Mouse (Mus musculus) kidney, postnatal 36 days (tissue): Measurements from ENCODE around the gene Klk1b11.
A peak's percentile ranks its signal among the peaks of the same experiment; 100 is the strongest.
"Not testable (repeated sequence)": the region's sequence is repeated elsewhere in the genome, so short reads cannot be mapped to it uniquely, and the experiment has no call there.

Source experiments
- DNase-seq, 2 experiments: peaks; one replicate each; pipeline ENCODE4 v3.0.0; 2021 to 2022; ENCODE audit warnings: mixed read lengths in 2 of 2

The Klk1b11 gene

DNA sequence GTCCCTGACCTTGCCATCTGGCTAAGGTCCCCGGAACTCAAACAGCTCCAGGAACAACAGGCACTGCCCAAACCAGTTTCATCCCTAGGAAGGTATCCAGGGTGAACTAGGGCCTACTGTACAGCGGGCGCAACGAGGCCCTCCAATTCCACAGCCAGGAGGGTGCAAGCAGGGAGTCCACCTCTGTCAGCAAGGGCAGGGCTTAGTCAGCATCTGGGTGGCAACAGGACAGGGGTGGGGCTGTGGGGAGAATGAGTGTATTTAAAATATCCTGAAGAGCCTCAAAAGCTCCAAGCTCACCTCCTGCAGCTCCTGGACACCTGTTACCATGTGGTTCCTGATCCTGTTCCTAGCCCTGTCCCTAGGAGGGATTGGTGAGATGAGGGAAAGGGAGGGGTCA, at the start of gene Klk1b11:
Klk1b11 (plus strand) TSS at position 301 of the 400 bp plus-strand sequence.
- DNase-seq = not testable (repeated sequence)

DNA sequence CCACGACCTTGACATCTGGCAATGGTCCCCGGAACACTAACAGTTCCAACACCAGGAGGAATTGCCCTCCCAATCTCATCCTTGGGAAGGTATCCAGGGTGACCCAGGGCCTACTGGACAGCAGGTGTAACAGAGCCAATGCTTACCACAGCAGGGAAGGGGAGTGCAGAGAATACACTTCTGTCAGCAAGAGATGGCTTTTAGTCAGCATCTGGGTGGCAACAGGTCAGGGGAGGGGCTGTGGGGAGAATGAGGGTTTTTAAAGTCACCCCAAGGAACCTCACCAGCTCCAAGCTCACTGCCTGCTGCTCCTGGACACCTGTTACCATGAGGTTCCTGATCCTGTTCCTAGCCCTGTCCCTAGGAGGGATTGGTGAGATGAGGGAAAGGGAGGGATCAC, 45.3 kb upstream of the Klk1b11 start, which contains the start of gene Klk1b8:
Klk1b8 (plus strand) TSS at position 301 of the 400 bp plus-strand sequence.
- no peak for DNase-seq

DNA sequence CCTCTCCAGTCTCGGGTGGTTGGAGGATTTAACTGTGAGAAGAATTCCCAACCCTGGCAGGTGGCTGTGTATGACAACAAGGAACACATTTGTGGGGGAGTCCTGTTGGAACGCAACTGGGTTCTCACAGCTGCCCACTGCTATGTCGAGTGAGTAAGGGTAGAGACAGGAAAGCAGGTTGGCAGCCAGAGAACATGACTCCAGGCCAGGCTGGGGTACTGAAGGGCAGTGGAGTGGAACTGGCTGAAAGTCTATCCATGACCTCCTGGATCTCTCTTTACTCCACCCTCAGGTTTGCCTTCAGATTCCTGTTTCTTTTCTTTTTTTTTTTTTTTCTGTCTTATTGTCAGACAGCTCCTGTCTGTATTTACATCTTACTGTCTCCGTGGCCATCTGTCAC, 43.0 kb upstream of the Klk1b11 start:
- peak; percentile 30 to 33 for DNase-seq

DNA sequence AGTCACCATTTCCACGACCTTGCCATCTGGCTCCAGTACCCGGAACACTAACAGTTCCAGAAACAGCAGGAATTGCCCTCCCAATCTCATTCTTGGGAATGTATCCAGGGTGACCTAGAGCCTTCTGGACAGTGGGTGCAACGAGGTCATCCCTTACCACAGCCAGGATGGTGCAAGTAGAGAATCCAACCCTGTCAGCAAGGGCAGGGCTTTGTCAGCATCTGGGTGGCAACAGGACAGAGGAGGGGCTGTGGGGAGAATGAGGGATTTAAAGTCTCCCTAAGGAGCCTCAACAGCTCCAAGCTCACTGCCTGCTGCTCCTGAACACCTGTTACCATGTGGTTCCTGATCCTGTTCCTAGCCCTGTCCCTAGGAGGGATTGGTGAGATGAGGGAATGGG, 29.2 kb upstream of the Klk1b11 start, which contains the start of gene Klk1b1:
Klk1b1 (plus strand) TSS at position 301 of the 400 bp plus-strand sequence.
- no peak for DNase-seq

DNA sequence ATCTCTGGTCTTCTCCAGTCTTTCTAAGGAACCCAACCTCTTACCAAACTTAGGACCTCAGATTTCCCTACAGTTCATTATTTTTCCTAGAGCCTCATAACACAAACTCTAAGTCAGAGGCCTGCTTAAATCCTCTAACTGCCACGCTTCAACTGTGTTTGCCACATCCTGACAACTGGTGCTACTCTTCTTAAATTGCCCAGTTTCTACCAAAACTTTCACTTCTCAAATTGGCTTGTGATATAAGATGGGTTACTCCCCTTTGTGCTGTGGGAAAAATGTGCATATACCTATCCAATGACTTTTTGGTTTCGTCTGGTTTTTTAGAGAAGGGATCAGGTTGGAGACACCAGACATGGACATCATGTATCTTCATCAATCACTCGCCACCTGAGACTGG, 28.6 kb upstream of the Klk1b11 start:
- no peak for DNase-seq

DNA sequence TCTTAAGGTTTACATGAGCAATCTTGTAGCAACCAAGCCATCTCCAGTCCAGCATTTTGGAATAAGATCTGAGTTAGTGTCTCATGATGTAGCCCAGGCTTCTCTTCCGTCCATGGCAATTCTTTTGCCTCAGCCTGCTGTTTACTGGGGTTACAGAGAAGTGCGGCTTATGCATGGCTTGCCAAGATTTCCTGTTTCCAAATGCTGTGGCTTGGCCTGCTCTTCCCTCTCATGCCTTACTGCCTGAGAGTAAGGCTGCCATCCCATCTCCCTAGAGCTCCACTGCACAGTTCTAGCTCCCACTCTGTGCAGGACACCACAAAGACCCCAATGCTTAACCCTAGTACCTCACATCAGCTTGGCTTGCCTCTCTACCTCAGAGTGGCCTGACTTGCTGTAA, 28.1 kb upstream of the Klk1b11 start:
- DNase-seq = no peak

DNA sequence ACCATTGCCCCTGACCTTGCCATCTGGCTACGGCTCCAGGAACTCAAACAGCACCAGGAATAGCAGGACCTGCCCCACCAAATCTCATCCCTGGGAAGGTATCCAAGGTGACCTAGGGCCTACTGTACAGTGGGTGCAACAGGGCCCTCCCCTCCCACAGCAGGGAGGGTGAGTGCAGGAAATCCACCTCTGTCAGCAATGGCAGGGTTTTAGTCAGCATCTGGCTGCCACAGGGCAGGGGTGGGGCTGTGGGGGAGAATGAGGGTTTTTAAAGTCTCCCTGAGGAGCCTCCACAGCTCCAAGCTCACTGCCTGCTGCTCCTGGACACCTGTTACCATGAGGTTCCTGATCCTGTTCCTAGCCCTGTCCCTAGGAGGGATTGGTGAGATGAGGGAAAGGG, 19.9 kb upstream of the Klk1b11 start, which contains the start of gene Klk1b9:
Klk1b9 (plus strand) TSS at position 301 of the 400 bp plus-strand sequence.
- not testable (repeated sequence) for DNase-seq

DNA sequence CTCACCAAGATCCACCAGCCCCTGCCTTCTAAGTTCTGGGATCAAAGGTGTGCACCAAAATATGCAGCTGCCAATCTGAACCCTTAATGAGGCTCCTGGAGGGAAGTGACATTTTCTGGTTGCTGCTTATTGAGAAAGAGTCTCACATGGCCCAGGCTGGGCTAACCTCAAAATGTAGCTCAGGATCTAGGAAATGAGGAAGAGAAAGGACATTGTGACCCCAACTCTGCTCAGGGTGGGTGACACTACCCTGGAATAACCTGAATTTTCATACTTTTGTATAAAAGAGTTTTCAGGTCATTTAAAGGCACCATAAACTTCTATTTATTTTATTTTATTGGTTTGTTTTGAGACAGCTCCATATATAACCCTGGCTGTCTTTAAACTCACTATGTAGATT, 10.0 kb upstream of the Klk1b11 start:
- no peak for DNase-seq

DNA sequence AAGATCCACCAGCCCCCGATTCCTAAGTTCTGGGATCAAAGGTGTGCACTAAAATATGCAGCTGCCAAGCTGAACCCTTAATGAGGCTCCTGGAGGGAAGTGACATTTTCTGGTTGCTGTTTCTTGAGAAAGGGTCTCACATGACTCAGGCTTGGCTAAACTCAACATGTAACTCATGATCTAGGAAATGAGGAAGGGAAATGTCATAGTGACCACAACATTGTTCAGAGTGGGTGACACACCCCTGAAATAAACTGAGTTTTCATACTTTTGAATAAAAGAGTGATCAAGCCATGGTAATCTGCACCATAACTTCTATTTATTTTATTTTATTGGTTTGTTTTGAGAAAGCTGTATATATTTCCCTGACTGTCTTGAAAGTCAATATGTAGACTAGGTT, 856 bp upstream of the Klk1b11 start:
- not testable (repeated sequence) for DNase-seq

DNA sequence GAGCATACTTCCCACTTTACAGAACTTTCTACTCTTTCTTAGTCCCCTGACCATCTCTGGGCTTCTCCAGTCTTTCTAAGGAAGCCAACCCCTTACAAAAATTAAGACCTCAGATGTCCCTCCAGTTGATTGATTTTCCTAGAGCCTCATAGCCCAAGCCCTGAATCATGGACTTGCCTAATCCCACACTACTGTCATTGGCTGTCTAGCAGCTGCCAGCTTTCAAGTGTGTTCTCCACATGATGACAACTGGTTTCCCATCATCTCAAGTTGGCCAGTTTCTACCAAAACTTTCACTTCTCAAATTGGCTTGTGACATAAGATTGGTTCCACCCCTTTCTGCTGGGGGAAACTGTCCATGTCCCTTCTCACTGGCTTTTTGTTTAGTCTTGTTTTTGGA, 9.2 kb downstream of the Klk1b11 start:
- no peak for DNase-seq

DNA sequence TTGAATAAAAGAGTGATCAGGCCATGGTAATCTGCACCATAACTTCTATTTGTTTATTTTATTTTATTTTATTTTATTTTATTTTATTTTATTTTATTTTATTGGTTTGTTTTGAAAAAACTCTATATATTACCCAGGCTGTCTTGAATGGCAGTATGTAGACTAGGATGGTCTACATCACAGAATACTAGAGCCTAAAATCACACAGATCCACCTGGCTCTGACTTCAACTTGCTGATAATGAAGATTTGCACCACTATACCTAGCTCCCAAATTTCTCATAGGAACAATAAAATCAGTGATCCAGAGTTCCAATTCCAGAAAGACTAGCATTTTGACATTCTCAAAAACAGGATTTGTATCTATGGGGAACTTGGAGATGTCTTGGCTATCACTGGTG, 16.2 kb downstream of the Klk1b11 start, which contains the start of gene Klk1b26:
Klk1b26 (plus strand) TSS at position 301 of the 400 bp plus-strand sequence.
- DNase-seq = not testable (repeated sequence)

DNA sequence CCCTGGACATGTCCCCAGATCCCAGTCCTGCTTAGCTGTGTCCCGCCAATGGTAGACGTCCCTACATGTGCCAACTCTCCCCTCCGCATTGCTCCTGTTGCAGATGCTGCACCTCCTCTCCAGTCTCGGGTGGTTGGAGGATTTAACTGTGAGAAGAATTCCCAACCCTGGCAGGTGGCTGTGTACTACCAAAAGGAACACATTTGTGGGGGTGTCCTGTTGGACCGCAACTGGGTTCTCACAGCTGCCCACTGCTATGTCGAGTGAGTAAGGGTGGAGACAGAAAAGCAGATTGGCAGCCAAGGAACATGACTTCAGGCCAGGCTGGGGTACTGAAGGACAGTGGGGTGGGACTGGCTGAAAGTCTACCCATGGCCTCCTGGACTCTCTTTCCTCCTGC, 19.0 kb downstream of the Klk1b11 start:
- not testable (repeated sequence) for DNase-seq

DNA sequence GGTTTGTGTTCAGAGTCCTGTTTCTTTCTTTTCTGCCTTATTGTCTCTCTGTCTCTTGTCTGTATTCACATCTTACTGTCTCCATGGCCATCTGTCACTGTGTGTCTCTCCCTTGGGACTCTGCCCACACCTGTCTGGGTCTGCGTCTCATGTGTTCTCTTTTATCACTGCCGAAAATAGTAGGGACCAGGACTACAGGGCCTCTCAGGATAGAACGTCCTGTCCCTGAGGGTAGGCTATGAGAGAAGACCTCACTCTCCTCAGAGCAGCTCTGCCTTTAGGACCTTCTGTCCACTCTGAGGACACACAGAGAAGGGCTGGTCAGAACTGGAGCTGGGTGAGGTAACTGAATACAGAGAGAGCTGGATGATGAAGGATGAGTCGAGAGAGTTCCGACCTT, 19.4 kb downstream of the Klk1b11 start:
- no peak for DNase-seq
